Mouse (Mus musculus) retina, embryonic 14.5 days (tissue): ENCODE results near the gene Vmn1r226.

Experiments
- DNase-seq: peaks from one replicate; pipeline ENCODE4 v3.0.0-alpha.2; 2015; ENCODE audit warnings: low spot score

Vmn1r226 gene

DNA sequence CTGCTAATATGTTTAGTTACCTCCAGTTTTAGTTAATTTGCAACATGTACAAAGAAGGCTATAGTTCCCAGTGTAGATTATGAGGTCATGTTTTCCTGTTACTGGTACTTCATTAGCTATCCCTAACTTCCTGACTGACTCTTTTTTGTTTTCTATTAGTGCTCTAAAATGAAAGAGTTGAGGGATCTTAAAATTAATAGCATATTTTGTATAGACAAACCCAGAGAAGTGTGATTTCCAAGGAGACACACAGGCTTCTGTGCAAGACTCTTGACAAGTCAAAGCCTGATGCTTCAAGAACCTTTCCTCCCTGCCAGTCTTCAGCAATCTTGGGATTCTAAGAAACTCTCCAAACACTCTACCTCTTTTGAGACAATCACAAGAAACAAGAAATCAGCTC, at the start of gene Vmn1r226:
Gene Vmn1r226 (plus strand): TSS at position 301 of the 400 bp plus-strand sequence.
- no peak for DNase-seq

DNA sequence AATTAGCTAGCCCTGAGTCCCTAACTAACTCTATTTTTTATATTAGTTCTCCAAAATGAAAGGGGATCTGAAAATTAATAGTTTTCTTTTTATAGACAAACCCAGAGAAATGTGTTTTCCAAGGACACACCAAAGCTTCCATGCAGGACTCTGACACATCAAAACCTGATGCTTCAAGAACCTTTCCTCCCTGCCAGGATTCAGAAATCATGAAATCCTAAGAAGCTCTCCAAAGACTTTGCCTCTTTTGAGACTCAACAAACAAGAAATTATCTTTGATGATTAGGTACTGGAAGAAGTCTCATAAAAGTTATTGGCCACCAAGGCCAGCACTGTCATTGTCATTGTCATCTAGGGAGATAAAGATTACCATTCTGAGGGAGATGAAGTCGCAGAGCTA, 46.9 kb downstream of the Vmn1r226 start, which contains the start of gene Vmn1r227:
Gene Vmn1r227 (plus strand): TSS at position 301 of the 400 bp plus-strand sequence.
- no peak for DNase-seq
